Mouse (Mus musculus): Measurements from ENCODE around the gene Gnaq. TPM values are rescaled to one million over a fixed set of nuclear protein-coding genes. Genes with fewer than 3 reads are reported as not detected.
A peak's percentile ranks its signal among the peaks of the same experiment; 100 is the strongest.

The Gnaq gene
- polyA plus RNA-seq, 1 experiment from 2014 or later = 26.7 TPM

- ATAC-seq = peak; percentile 85
- Histone ChIP-seq H3K27me3 (replicated peaks; ENCODE audit: control insufficient read depth, insufficient read depth, low read length) (no peaks in the 10 kb centered on the region), H3K4me2 (ENCODE audit: low read depth, low read length) (0 out of 2 replicates have a peak overlapping the region, but pooled peaks have one; percentile 28), H3K9ac (ENCODE audit: low read depth, low read length) (no peak overlapping the region), H3K4me1 (ENCODE audit: control insufficient read depth, insufficient read depth, low read length) (peaks cover 25% of the 10 kb centered on the region), H3K36me3 (ENCODE audit: control insufficient read depth, insufficient read depth, low read length) (no peaks in the 10 kb centered on the region), H3K27ac (ENCODE audit: low read length) (no peak overlapping the region), H3K4me3 (ENCODE audit: low read length) (no peak overlapping the region), H3K9me3 (ENCODE audit: control insufficient read depth, low read length) (no peaks in the 10 kb centered on the region)
- WGBS = 33% methylated on average over 8 of the region's 8 CpGs
Observed at GRCm38 (mm10) chr19:16325911-16326310, 193.3 kb downstream of the Gnaq start.

GRCm38 (mm10) chr19:16327401-16328073 is 194.9 kb downstream of the Gnaq start:
- WGBS = 69% methylated on average over 10 of the region's 10 CpGs
- peaks cover 25% of the 10 kb centered on the region for H3K4me1 ChIP-seq (ENCODE audit: control insufficient read depth, insufficient read depth, low read length)

GRCm38 (mm10) chr19:16328074-16328850 is 195.6 kb downstream of the Gnaq start:
- no peaks in the 10 kb centered on the region for H3K9me3 ChIP-seq (ENCODE audit: control insufficient read depth, low read length)
- no peaks in the 10 kb centered on the region for H3K36me3 ChIP-seq (ENCODE audit: control insufficient read depth, insufficient read depth, low read length)
- H3K9ac ChIP-seq (ENCODE audit: low read depth, low read length) = no peak overlapping the region
- peak overlapping the region; percentile 51; the same call in 1 of the 2 replicates for H3K27ac ChIP-seq (ENCODE audit: low read length)
- H3K4me3 ChIP-seq (ENCODE audit: low read length) = no peak overlapping the region
- no peaks in the 10 kb centered on the region for H3K27me3 ChIP-seq (replicated peaks; ENCODE audit: control insufficient read depth, insufficient read depth, low read length)
- H3K4me1 ChIP-seq (ENCODE audit: control insufficient read depth, insufficient read depth, low read length) = peaks cover 25% of the 10 kb centered on the region
- WGBS = 49% methylated on average over 7 of the region's 7 CpGs
- no peak overlapping the region for H3K4me2 ChIP-seq (ENCODE audit: low read depth, low read length)
- ATAC-seq = peak; percentile 54

More at GRCm38 (mm10) chr19:16327401-16328073, 194.9 kb downstream of the Gnaq start:
- Histone ChIP-seq H3K9ac (ENCODE audit: low read depth, low read length) (no peak overlapping the region), H3K4me3 (ENCODE audit: low read length) (no peak overlapping the region), H3K4me2 (ENCODE audit: low read depth, low read length) (no peak overlapping the region), H3K27me3 (replicated peaks; ENCODE audit: control insufficient read depth, insufficient read depth, low read length) (no peaks in the 10 kb centered on the region), H3K36me3 (ENCODE audit: control insufficient read depth, insufficient read depth, low read length) (no peaks in the 10 kb centered on the region), H3K27ac (ENCODE audit: low read length) (peak overlapping the region; percentile 58; the same call in 1 of the 2 replicates), H3K9me3 (ENCODE audit: control insufficient read depth, low read length) (no peaks in the 10 kb centered on the region)
- ATAC-seq = no peak

GRCm38 (mm10) chr19:16329056-16329455 is 196.4 kb downstream of the Gnaq start:
- Histone ChIP-seq H3K4me3 (ENCODE audit: low read length) (no peak overlapping the region), H3K4me2 (ENCODE audit: low read depth, low read length) (no peak overlapping the region), H3K27ac (ENCODE audit: low read length) (no peak overlapping the region), H3K36me3 (ENCODE audit: control insufficient read depth, insufficient read depth, low read length) (peaks cover 2% of the 10 kb centered on the region; the same call in 1 of the 2 replicates), H3K9me3 (ENCODE audit: control insufficient read depth, low read length) (no peaks in the 10 kb centered on the region), H3K4me1 (ENCODE audit: control insufficient read depth, insufficient read depth, low read length) (peaks cover 25% of the 10 kb centered on the region), H3K9ac (ENCODE audit: low read depth, low read length) (no peak overlapping the region), H3K27me3 (replicated peaks; ENCODE audit: control insufficient read depth, insufficient read depth, low read length) (no peaks in the 10 kb centered on the region)
- no peak for ATAC-seq

GRCm38 (mm10) chr19:16329648-16330047 is 197.0 kb downstream of the Gnaq start:
- WGBS = 85% methylated on average over 6 of the region's 6 CpGs
- H3K27ac ChIP-seq (ENCODE audit: low read length) = no peak overlapping the region
- peaks cover 4% of the 10 kb centered on the region; the same call in 1 of the 2 replicates for H3K36me3 ChIP-seq (ENCODE audit: control insufficient read depth, insufficient read depth, low read length)
- no peak overlapping the region for H3K4me2 ChIP-seq (ENCODE audit: low read depth, low read length)
- no peak for ATAC-seq
- H3K4me3 ChIP-seq (ENCODE audit: low read length) = no peak overlapping the region
- H3K4me1 ChIP-seq (ENCODE audit: control insufficient read depth, insufficient read depth, low read length) = peaks cover 25% of the 10 kb centered on the region
- no peaks in the 10 kb centered on the region for H3K27me3 ChIP-seq (replicated peaks; ENCODE audit: control insufficient read depth, insufficient read depth, low read length)
- H3K9me3 ChIP-seq (ENCODE audit: control insufficient read depth, low read length) = no peaks in the 10 kb centered on the region
- H3K9ac ChIP-seq (ENCODE audit: low read depth, low read length) = no peak overlapping the region

- WGBS = 70% methylated on average over 7 of the region's 7 CpGs
- Histone ChIP-seq H3K4me2 (ENCODE audit: low read depth, low read length) (no peak overlapping the region), H3K27me3 (replicated peaks; ENCODE audit: control insufficient read depth, insufficient read depth, low read length) (no peaks in the 10 kb centered on the region), H3K4me1 (ENCODE audit: control insufficient read depth, insufficient read depth, low read length) (peaks cover 25% of the 10 kb centered on the region), H3K9me3 (ENCODE audit: control insufficient read depth, low read length) (no peaks in the 10 kb centered on the region), H3K9ac (ENCODE audit: low read depth, low read length) (no peak overlapping the region), H3K27ac (ENCODE audit: low read length) (no peak overlapping the region; the same call in 1 of the 2 replicates), H3K36me3 (ENCODE audit: control insufficient read depth, insufficient read depth, low read length) (peaks cover 4% of the 10 kb centered on the region; the same call in 1 of the 2 replicates), H3K4me3 (ENCODE audit: low read length) (no peak overlapping the region)
- ATAC-seq = no peak
Observed at GRCm38 (mm10) chr19:16330161-16330560, 197.5 kb downstream of the Gnaq start.

- Histone ChIP-seq H3K4me2 (ENCODE audit: low read depth, low read length) (no peak overlapping the region), H3K27me3 (replicated peaks; ENCODE audit: control insufficient read depth, insufficient read depth, low read length) (no peaks in the 10 kb centered on the region), H3K9me3 (ENCODE audit: control insufficient read depth, low read length) (no peaks in the 10 kb centered on the region), H3K4me3 (ENCODE audit: low read length) (no peak overlapping the region), H3K9ac (ENCODE audit: low read depth, low read length) (no peak overlapping the region), H3K4me1 (ENCODE audit: control insufficient read depth, insufficient read depth, low read length) (peaks cover 21% of the 10 kb centered on the region), H3K36me3 (ENCODE audit: control insufficient read depth, insufficient read depth, low read length) (peaks cover 4% of the 10 kb centered on the region; the same call in 1 of the 2 replicates), H3K27ac (ENCODE audit: low read length) (no peak overlapping the region)
- no peak for ATAC-seq
- WGBS = 91% methylated on average over 6 of the region's 6 CpGs
Observed at GRCm38 (mm10) chr19:16331047-16331446, 198.4 kb downstream of the Gnaq start.

- Histone ChIP-seq H3K9me3 (ENCODE audit: control insufficient read depth, low read length) (no peaks in the 10 kb centered on the region), H3K36me3 (ENCODE audit: control insufficient read depth, insufficient read depth, low read length) (peaks cover 7% of the 10 kb centered on the region; the same call in 1 of the 2 replicates), H3K27ac (ENCODE audit: low read length) (peak overlapping the region; percentile 75), H3K4me1 (ENCODE audit: control insufficient read depth, insufficient read depth, low read length) (peaks cover 9% of the 10 kb centered on the region), H3K9ac (ENCODE audit: low read depth, low read length) (no peak overlapping the region), H3K27me3 (replicated peaks; ENCODE audit: control insufficient read depth, insufficient read depth, low read length) (no peaks in the 10 kb centered on the region), H3K4me3 (ENCODE audit: low read length) (no peak overlapping the region), H3K4me2 (ENCODE audit: low read depth, low read length) (no peak overlapping the region)
- WGBS = 62% methylated on average over 9 of the region's 9 CpGs
- ATAC-seq = peak; percentile 34; the same call in 1 of the 2 replicates
Observed at GRCm38 (mm10) chr19:16337866-16338530, 205.4 kb downstream of the Gnaq start.

All from intestine, embryonic 16.5 days (tissue).